Mouse (Mus musculus) layer of hippocampus, adult 8-10 months (tissue): ENCODE measurements around the gene Ankmy1. TPM values are rescaled to one million over a fixed set of nuclear protein-coding genes. Genes with fewer than 3 reads are reported as not detected.

Experiments used
- DNase-seq, 2 experiments: peaks; one replicate each; pipeline ENCODE4 v3.0.0; 2022; ENCODE audit warnings: low spot score in 2 of 2
- microRNA-seq, 2 experiments: library from miRNA; unstranded; fragments of <30 nt; microRNA quantifications; one replicate each; pipeline ENCODE4 v1.2.0; 2022
- total RNA-seq, 4 experiments: library from RNA; stranded (reverse); gene quantifications; 2 replicates each; pipeline ENCODE4 v1.2.4; 2022

Gene Ankmy1
- total RNA-seq, 4 experiments from 2014 or later = 0.31 to 0.37 (median 0.36) TPM

GRCm38 (mm10) chr1:92831188-92832001, 71.3 kb downstream of the Ankmy1 start, which contains the start of gene Gpc1:
TSS of gene Gpc1 (plus strand) at chr1:92831645.
- DNase-seq = peak; percentile 78 to 89

GRCm38 (mm10) chr1:92830626-92831187, 72.0 kb downstream of the Ankmy1 start:
- peak in 1 of 2 experiments; percentile 8 for DNase-seq

- DNase-seq = no peak
Measured at GRCm38 (mm10) chr1:92815756-92816294, 86.9 kb downstream of the Ankmy1 start.

- DNase-seq = no peak
Measured at GRCm38 (mm10) chr1:92815100-92815499, 87.6 kb downstream of the Ankmy1 start.

GRCm38 (mm10) chr1:92814319-92814718, 88.4 kb downstream of the Ankmy1 start:
- DNase-seq = no peak

Small RNAs within 50 kb of the gene (microRNA-seq; reads per million reads assigned to microRNA genes)
- gene Mir149 = 2,860 to 5,493 reads per million in 2 experiments

Other genes with a start within 250 kb of the Ankmy1 start
- gene Gpc1, start 71.3 kb downstream of the Ankmy1 start, total RNA-seq = 100 to 1,000 TPM; 120 to 145 (median 132) TPM
- 10 to 100 TPM; 13.9 to 16.5 (median 15.6) TPM for gene Dusp28, start 4.1 kb upstream of the Ankmy1 start, total RNA-seq
- gene Rnpepl1, start 7.9 kb upstream of the Ankmy1 start, total RNA-seq = 10 to 100 TPM; 38.0 to 46.2 (median 44.3) TPM
- 10 to 100 TPM; 39.9 to 46.3 (median 43.1) TPM for gene Capn10, start 31.5 kb upstream of the Ankmy1 start, total RNA-seq
- under 1 TPM in 3 of 4 experiments, not detected in 1; 0.39 to 0.61 (median 0.51) TPM for gene Gpr35, start 48.0 kb upstream of the Ankmy1 start, total RNA-seq
- not detected for gene Aqp12, start 103.4 kb upstream of the Ankmy1 start, total RNA-seq
- gene Kif1a, start 199.0 kb upstream of the Ankmy1 start, total RNA-seq = 100 to 1,000 TPM; 681 to 718 (median 697) TPM
- gene Agxt, start 232.3 kb upstream of the Ankmy1 start, total RNA-seq = not detected